Mouse (Mus musculus) brain, embryonic 14.5 days (tissue): ENCODE measurements at regions not wholly inside any gene's neighbourhood (a gene's known extent, or its start where the extent isn't known, plus 50 kb on each side); places are given as distances from the start of the nearest gene placed in this dataset.

ENCODE experiments used
- DNase-seq: peaks from one replicate; pipeline ENCODE4 v3.0.0-alpha.2; 2011; ENCODE audit warnings: low read depth
- CTCF ChIP-seq: fragments of 200-500 bp; IDR thresholded peaks from 2 replicates; pipeline ENCODE4 v1.5.1; 2012; ENCODE audit warnings: inconsistent platforms, mild to moderate bottlenecking, moderate library complexity, borderline replicate concordance; ENCODE audit not compliant: insufficient read depth, insufficient read length; ENCODE audit errors: extremely low read depth
- POLR2A ChIP-seq: fragments of 200-500 bp; IDR thresholded peaks from 2 replicates; pipeline ENCODE4 v1.6.1; 2012; ENCODE audit warnings: mild to moderate bottlenecking, inconsistent platforms, borderline replicate concordance; ENCODE audit not compliant: poor library complexity, insufficient read depth, insufficient read length, severe bottlenecking; ENCODE audit errors: extremely low read depth

DNA sequence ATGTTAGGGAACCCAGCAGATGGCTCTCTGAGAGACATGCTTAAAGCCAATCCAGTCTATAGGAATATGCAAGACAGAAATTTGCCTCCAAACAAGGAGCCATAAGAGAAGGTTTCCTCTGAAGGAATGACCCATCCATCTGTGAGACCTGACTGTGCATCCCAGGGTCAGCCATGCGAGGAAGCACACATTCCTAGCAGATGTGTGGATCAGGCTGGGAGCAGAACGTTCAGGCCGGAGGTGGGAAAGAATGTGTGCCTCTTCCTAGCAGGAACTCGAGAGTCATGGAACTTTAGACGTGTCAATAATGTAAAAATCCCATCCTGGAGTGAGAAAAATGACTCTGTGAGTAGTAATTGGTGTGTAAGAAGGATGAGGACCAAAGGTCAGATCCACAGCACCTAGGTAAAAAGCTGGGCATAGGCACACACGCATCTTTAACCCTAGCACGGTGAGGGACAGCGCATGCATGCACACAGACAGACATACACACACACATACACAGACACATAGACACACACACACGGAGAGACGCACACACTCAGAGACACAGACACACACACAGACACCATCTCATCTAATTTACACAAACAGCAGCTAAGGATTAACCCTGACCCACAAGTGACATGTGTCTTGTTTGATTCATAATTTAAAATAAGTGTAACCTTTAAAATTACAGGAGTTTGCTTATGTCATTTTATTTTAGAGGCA lies 51.5 kb upstream of the Etv6 start:
- no peak for TF ChIP-seq POLR2A
- no peak for TF ChIP-seq CTCF
- DNase-seq = no peak

DNA sequence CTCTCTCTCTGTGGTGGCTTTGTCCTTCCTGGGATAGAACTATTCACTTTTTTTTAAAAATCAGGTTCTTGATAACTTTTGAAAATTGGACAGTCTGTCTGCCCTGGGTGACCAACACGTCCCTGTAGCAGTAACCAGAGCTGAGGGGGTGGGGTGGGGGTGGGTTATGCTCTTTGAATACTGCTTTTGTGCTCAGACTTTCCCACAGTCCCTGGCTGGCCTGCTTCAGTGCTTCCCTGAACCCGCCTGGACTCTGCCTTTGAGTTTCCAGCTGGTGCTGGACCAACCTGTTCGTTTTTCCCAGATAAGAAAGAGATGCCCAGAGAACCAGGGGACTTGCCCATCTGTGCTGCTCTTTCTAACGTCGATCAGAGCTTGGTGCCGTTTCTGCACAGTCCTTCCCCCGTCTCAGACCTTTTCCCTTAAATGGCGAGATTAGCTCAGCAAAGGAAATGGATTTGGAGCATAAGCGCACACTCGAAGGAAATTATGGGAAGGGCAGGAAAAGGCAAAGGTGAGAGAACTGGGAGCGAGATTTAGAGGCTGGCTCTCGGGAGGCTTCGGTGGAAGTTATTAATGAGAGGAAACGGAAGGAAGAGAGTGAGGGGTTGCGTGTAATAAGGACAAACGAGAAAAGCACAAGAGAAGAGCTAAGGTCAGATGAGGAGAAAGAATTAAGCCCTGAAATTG lies 50.7 kb upstream of the Etv6 start:
- no peak for TF ChIP-seq CTCF
- TF ChIP-seq POLR2A = no peak
- peak; percentile 37 for DNase-seq
